Mouse (Mus musculus) bone marrow macrophage, adult 2 months (primary cell): ENCODE results near the gene Adssl1.

Experiments
- CTCF ChIP-seq: IDR thresholded peaks from 2 replicates; pipeline ENCODE4 v1.5.1; 2012; ENCODE audit warnings: low read depth, mild to moderate bottlenecking, low read length, moderate library complexity
- POLR2A ChIP-seq: IDR thresholded peaks from 2 replicates; pipeline ENCODE4 v1.6.1; 2012; ENCODE audit warnings: mild to moderate bottlenecking, low read depth, low read length, borderline replicate concordance

DNA sequence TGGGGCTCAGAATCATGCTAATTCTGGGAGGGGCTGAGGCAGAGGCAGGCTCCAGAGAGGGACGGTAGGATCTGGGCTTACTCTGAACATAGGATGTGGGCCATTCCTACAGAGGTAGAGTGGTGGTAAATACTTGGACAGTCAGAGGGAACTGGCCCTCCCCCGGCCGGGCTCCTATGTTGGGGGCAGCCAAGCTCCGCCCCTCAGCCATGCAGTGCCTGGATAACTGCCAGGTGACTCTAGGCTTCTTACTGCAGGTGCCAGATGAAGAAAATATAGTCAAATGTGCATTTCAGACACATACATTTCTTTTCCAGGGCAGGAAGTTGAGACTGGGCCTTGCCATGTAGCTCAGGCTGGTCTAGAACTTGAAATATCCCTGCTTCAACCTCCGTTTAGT, 57.2 kb downstream of the Adssl1 start:
- TF ChIP-seq CTCF: no peak
- no peak for TF ChIP-seq POLR2A
